Mouse (Mus musculus) bone marrow macrophage, adult 2 months (primary cell): Measurements from ENCODE around the gene Sohlh2. TPM values are rescaled to one million over a fixed set of nuclear protein-coding genes. Genes with fewer than 3 reads are reported as not detected.

ENCODE experiments used
- H3K27ac ChIP-seq: 2 replicates; pipeline ENCODE4 v1.5.1; 2012; ENCODE audit warnings: low read depth, low read length; ENCODE audit not compliant: insufficient read depth
- H3K4me1 ChIP-seq: 2 replicates; pipeline ENCODE4 v1.6.1; 2012; ENCODE audit warnings: low read length; ENCODE audit not compliant: control insufficient read depth, insufficient read depth
- H3K4me3 ChIP-seq: 2 replicates; pipeline ENCODE4 v1.5.1; 2012; ENCODE audit warnings: mild to moderate bottlenecking, low read length, moderate library complexity; ENCODE audit not compliant: insufficient read depth
- CTCF ChIP-seq: IDR thresholded peaks from 2 replicates; pipeline ENCODE4 v1.5.1; 2012; ENCODE audit warnings: low read depth, mild to moderate bottlenecking, low read length, moderate library complexity
- POLR2A ChIP-seq: IDR thresholded peaks from 2 replicates; pipeline ENCODE4 v1.6.1; 2012; ENCODE audit warnings: mild to moderate bottlenecking, low read depth, low read length, borderline replicate concordance
- polyA plus RNA-seq: library from polyadenylated mRNA; stranded (reverse); fragments of >200 nt; gene quantifications from 2 replicates; pipeline ENCODE4 v1.2.4, GENCODE M21; 2012; ENCODE audit not compliant: missing spikeins, insufficient read depth, insufficient read length

The Sohlh2 gene
- polyA plus RNA-seq, 1 experiment = not detected

DNA sequence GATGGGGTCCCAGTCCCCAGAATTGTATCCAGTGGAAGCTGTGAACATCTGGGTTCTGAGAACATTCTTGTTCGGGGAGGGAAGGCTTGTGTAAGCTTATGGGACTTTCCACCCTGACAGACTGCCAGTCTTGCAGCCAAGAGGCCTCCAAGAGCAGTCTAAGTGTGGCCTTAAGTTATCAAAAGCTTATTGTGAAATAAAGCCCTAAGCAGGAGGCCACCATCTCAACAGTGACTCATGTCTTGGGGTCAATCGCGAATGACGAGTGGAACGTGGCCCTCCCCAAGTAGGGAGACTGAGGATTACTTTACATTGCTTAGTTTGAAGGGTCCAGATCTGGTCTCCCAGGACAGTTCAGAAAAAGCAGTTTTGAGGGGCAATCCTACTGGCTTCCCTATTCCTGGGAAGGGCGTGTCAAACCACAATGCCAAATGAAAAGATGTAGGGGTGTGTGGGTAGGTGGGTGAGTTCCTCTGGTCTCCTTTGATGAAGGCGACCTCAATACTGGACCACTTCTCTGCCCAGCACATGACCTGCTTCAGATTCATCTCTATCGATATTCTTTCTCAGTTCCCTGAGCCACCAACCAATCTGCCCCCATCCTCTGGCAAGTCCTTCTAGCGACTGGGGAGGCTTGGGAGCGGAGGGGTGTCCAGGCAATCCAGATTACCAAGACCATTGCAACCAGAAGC, 60.0 kb downstream of the Sohlh2 start, which contains the start of gene Dclk1:
TSS of gene Dclk1 (plus strand) at position 635 of the 692 bp plus-strand sequence.
- TF ChIP-seq CTCF (no peak), POLR2A (no peak)
- H3K4me3 ChIP-seq = peak within 1 kb of the TSS; percentile 43
- H3K27ac ChIP-seq = no peak within 1 kb of the TSS
- H3K4me1 ChIP-seq = peaks cover 7% of the 10 kb centered on the region

DNA sequence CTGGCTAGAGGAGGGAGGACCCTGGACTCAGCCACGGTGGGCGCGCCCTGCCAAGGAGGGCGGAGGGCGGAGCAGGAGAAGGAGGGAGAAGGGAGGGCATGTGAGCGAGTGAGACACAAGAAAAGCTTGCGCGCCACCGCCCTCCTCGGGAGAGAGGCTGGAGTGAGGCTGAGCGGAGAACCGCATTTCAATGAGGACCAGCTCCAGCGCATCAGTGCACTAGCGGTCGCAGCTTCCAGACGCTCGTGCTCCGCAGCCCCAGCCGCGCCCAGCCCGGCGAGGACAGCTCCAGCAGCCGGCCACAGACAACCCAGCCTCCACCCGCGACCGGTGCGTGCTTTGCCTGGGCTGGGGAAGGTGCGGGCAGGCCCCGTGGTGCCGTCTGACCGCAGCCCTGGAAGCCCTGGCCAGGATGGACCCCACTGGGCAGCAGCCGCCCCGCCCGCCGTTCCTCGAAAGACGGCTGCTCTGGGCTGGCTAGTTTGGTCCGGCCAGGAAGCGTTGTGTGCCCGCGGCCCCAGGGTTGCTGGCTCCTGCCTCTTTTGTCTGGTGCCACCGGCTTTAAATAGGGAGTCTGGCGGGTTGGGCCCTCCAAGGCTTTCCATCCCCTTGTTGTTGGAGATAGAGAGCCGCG, 60.7 kb downstream of the Sohlh2 start:
- Histone ChIP-seq H3K27ac (no peak overlapping the region), H3K4me3 (peak overlapping the region; percentile 43), H3K4me1 (peaks cover 7% of the 10 kb centered on the region)
- TF ChIP-seq CTCF (no peak), POLR2A (no peak)

DNA sequence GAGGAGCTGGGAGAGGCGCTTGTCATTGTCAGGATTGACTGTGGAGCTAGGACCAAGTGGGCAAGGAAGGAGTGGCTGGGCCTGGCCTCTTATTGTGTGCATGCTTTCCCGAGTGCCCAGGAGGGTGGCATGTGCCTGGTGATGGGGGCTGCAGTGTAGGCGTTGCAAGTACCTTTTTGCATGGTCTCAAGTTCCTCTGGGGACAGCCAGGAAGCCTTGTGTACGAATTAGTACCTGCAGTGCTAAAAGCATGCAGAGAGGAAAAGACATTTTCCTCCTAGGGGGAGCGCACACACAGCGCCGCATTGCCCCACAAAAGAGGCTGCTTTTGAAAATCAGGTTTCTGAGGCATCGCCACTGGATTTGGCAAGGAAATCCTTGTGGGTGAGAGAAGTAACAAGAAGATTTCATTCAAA, 61.2 kb downstream of the Sohlh2 start:
- TF ChIP-seq CTCF (no peak), POLR2A (no peak)
- Histone ChIP-seq H3K4me3 (peak overlapping the region; percentile 43), H3K4me1 (peaks cover 7% of the 10 kb centered on the region), H3K27ac (no peak overlapping the region)

DNA sequence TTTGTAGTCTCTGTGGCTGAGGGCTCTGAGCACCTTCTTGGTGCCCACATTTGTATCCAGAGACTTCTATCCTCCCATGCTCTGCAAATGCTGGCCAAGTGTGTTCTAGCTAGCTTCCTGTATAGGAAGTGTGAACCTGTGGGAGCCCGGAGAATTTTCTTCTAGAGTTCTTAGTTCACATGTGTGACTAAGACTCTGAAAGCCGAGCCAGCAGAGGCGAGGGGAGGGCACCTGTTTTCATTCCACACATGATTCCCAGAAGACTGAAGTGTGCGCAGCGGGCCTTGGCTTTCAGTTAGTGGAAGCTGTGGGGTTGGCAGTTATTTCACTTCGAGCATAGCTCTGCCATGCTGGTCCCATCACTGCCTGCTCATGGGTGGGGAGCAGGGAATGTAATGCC, 62.3 kb downstream of the Sohlh2 start:
- Histone ChIP-seq H3K27ac (no peak overlapping the region), H3K4me3 (no peak overlapping the region), H3K4me1 (peaks cover 7% of the 10 kb centered on the region)
- no peak for TF ChIP-seq POLR2A
- TF ChIP-seq CTCF = no peak

DNA sequence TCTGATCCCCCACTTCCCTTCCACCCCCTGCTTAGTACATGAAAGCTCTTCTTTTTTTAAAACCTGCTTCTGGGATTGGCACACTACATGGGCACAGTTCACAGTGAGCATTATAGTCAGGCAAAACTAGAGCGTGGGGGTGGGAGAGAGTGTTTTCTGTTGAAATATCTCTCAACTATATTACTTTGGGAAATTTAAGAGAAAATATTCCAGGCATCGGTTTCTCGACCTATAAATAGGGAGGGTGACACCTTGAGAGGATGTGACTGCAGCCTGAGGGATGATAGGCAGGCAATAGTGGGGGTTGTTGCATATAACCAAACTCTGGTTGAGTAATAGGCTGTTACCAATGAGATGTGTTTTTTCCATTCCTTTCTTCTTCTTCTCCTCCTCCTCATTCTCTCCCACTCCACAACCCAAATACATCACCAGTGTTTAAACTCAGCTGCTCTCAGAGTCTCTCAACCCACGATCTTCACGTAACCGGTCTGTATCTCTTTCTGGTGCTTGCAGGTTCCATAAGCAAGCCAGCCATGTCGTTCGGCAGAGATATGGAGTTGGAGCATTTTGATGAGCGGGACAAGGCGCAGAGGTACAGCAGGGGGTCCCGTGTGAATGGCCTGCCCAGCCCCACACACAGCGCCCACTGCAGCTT, 64.9 kb downstream of the Sohlh2 start:
- TF ChIP-seq POLR2A = no peak
- TF ChIP-seq CTCF = no peak
- no peak overlapping the region for H3K4me3 ChIP-seq
- H3K4me1 ChIP-seq = peaks cover 5% of the 10 kb centered on the region
- no peak overlapping the region for H3K27ac ChIP-seq

DNA sequence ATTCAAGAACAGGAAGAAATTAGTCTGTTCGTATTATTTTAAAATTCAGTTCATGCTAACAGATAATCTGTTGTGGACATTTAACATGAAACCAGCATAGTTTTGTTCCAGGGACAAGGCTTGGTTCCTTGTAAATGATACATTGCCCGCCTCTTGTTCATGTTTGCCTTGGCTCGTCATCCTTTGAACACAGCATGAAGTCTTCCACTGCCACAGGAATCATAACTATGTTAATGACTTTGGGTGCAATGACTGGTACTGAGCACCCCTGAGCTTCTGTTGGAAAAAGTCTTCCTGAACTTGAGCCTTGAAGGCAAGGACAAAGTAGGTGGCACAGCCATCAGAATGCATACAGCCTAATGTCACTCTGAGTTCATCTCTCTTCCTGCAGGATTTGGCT, 66.2 kb downstream of the Sohlh2 start:
- no peak for TF ChIP-seq POLR2A
- TF ChIP-seq CTCF = no peak
- Histone ChIP-seq H3K4me3 (no peak overlapping the region), H3K27ac (no peak overlapping the region), H3K4me1 (no peaks in the 10 kb centered on the region)

DNA sequence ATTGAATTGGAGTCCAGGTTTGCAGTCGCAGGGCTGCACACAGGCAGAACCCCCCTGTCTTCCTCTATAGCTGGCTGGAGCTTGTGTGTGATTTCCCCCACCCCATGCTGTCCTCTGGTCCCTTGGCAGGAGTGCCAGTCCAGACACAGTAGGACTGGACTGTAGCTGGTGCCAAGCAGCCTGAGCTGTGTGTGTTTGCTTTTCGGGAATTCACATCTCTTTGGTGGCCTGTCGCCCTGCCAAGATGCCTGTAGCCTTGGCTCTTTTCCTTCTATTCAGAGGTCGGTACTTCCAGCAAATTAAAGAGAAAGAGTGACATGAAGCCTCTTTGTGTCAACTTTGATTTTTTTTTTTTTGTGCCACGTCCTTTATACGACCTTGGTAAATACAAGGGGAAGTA, 66.7 kb downstream of the Sohlh2 start:
- Histone ChIP-seq H3K4me1 (no peaks in the 10 kb centered on the region), H3K4me3 (no peak overlapping the region), H3K27ac (no peak overlapping the region)
- TF ChIP-seq CTCF (no peak), POLR2A (no peak)

DNA sequence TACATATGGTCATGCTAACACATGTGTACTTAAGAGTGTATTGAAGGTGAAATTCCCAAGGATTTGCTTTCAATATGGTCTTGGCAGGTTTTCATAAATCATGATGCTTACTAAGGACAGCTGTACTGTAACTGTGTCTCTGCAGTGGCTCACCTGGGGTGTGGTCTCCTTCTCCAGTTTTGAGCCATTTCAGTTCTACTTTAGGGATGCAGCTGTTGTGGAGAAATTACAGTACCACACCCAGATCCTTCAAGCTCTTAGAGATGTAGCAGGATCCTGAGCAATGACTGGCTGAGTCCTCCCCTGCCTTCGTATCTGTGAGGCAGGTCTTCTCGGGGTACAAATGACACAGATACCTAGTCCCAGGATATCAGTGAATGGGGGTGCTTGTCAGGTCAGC, 68.8 kb downstream of the Sohlh2 start:
- TF ChIP-seq POLR2A (no peak), CTCF (no peak)
- Histone ChIP-seq H3K27ac (no peak overlapping the region), H3K4me3 (no peak overlapping the region), H3K4me1 (no peaks in the 10 kb centered on the region)

Other genes starting within 250 kb of the Sohlh2 start
- gene Ccna1, start 126.5 kb upstream of the Sohlh2 start, polyA plus RNA-seq = not detected in 2 replicates
- 24.1 and 28.9 TPM in 2 replicates for gene Spg20, start 69.9 kb upstream of the Sohlh2 start, polyA plus RNA-seq
- gene Ccdc169, start 44.7 kb upstream of the Sohlh2 start, polyA plus RNA-seq = not detected in 2 replicates
- gene Dclk1, start 60.3 kb downstream of the Sohlh2 start, polyA plus RNA-seq = 1.0 and 1.3 TPM in 2 replicates